Mouse (Mus musculus) cortical plate, adult 2 months (tissue): ENCODE data around the gene Hoxc9. TPM values are rescaled to one million over a fixed set of nuclear protein-coding genes. Genes with fewer than 3 reads are reported as not detected.

Experiments
- H3K27ac ChIP-seq: fragments of 200-500 bp; 2 replicates; pipeline ENCODE4 v1.5.1; 2012; ENCODE audit warnings: low read length, control low read depth, inconsistent platforms; ENCODE audit not compliant: insufficient read depth
- H3K4me1 ChIP-seq: fragments of 200-500 bp; 2 replicates; pipeline ENCODE4 v1.6.1; 2011; ENCODE audit warnings: low read length; ENCODE audit not compliant: control insufficient read depth, insufficient read depth
- H3K4me3 ChIP-seq: fragments of 200-500 bp; 2 replicates; pipeline ENCODE4 v1.5.1; 2011; ENCODE audit warnings: mild to moderate bottlenecking, low read length, control low read depth; ENCODE audit not compliant: insufficient read depth
- CTCF ChIP-seq: fragments of 200-500 bp; IDR thresholded peaks from 2 replicates; pipeline ENCODE4 v1.5.1; 2011; ENCODE audit warnings: mild to moderate bottlenecking, control low read depth, low read length; ENCODE audit not compliant: insufficient read depth; ENCODE audit errors: extremely low read depth
- POLR2A ChIP-seq: fragments of 200-500 bp; IDR thresholded peaks from 2 replicates; pipeline ENCODE4 v1.6.1; 2011; ENCODE audit warnings: mild to moderate bottlenecking, low read length, control low read depth; ENCODE audit not compliant: insufficient read depth; ENCODE audit errors: extremely low read depth
- polyA plus RNA-seq: library from polyadenylated mRNA; depleted of rRNA; stranded (reverse); fragments of >200 nt; gene quantifications from 2 replicates; pipeline ENCODE4 v1.2.3, GENCODE M21; 2012

Hoxc9 gene
- polyA plus RNA-seq, 1 experiment, result not detected

- TF ChIP-seq CTCF (no peak), POLR2A (no peak)
- Histone ChIP-seq H3K4me3 (no peak overlapping the region), H3K4me1 (no peaks in the 10 kb centered on the region), H3K27ac (no peak overlapping the region)
These were observed 1.3 kb downstream of the Hoxc9 start for GRCm38 (mm10) chr15:102977423-102977974.

GRCm38 (mm10) chr15:102978615-102979515 lies 2.6 kb downstream of the Hoxc9 start:
- Histone ChIP-seq H3K4me1 (no peaks in the 10 kb centered on the region), H3K4me3 (no peak overlapping the region), H3K27ac (no peak overlapping the region)
- TF ChIP-seq CTCF, result no peak

- no peaks in the 10 kb centered on the region for H3K4me1 ChIP-seq
- TF ChIP-seq CTCF (no peak), POLR2A (no peak)
- H3K4me3 ChIP-seq, result no peak overlapping the region
- H3K27ac ChIP-seq, result no peak overlapping the region
These were observed 3.7 kb downstream of the Hoxc9 start for GRCm38 (mm10) chr15:102979936-102980335.

- TF ChIP-seq POLR2A, result no peak
- no peak for TF ChIP-seq CTCF
- Histone ChIP-seq H3K4me1 (no peaks in the 10 kb centered on the region), H3K4me3 (no peak overlapping the region), H3K27ac (no peak overlapping the region)
These were observed 4.1 kb downstream of the Hoxc9 start for GRCm38 (mm10) chr15:102980352-102980751.

GRCm38 (mm10) chr15:102980912-102981311 lies 4.7 kb downstream of the Hoxc9 start:
- Histone ChIP-seq H3K4me3 (no peak overlapping the region), H3K4me1 (no peaks in the 10 kb centered on the region), H3K27ac (no peak overlapping the region)
- TF ChIP-seq POLR2A, result no peak
- TF ChIP-seq CTCF, result no peak

- Histone ChIP-seq H3K27ac (no peak overlapping the region), H3K4me3 (no peak overlapping the region), H3K4me1 (no peaks in the 10 kb centered on the region)
- TF ChIP-seq POLR2A (no peak), CTCF (no peak)
These were observed 5.4 kb downstream of the Hoxc9 start for GRCm38 (mm10) chr15:102981379-102982288.

GRCm38 (mm10) chr15:102983716-102984115 lies 7.5 kb downstream of the Hoxc9 start:
- TF ChIP-seq CTCF (no peak), POLR2A (no peak)
- Histone ChIP-seq H3K27ac (no peak overlapping the region), H3K4me1 (no peaks in the 10 kb centered on the region), H3K4me3 (no peak overlapping the region)

- no peak overlapping the region for H3K27ac ChIP-seq
- no peak for TF ChIP-seq POLR2A
- no peak for TF ChIP-seq CTCF
- H3K4me3 ChIP-seq, result no peak overlapping the region
- H3K4me1 ChIP-seq, result no peaks in the 10 kb centered on the region
These were observed 8.3 kb downstream of the Hoxc9 start for GRCm38 (mm10) chr15:102984521-102984920.

- H3K27ac ChIP-seq, result no peak overlapping the region
- no peak overlapping the region for H3K4me3 ChIP-seq
- H3K4me1 ChIP-seq, result no peaks in the 10 kb centered on the region
- TF ChIP-seq POLR2A (no peak), CTCF (no peak)
These were observed 8.7 kb downstream of the Hoxc9 start for GRCm38 (mm10) chr15:102984925-102985324.
